Mouse (Mus musculus): ENCODE results near the gene B4galnt1.
"Not testable (repeated sequence)": the region's sequence is repeated elsewhere in the genome, so short reads cannot be mapped to it uniquely, and the experiment has no call there.

The B4galnt1 gene

DNA sequence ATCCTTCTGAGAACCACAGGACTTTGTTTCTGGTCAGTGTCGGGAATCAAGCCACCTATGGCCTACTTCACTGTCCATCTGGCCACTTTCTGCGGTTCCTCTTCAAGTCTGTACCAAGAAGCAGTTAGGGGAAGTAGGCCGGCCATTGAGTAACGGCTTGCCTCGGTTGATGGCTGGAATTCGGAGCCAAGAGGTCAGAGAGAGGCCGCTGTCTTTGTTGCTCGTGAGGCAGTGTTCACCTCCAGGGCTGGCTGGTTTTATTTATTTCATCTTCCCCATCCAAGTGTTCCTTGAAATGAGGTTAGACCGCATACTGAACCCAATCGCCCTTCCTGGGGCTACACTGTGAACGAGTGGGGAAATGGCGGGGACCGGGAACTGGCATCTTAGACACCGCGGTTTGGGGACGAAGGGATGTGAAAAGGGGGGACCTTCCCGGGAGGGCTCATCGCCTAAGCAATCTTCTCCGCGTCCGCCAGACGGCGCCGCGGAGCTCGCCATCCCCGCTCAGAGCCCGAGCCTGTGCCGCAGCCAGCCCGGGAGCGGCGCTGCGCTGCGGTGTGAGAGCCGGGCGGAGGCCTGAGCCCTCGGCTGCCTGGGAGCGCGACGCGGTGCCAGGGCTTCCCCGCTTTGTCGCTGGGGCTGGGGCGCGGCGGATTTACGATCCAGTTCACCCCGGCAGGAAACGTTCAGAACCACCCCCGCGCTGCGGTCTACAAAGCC, at the start of gene B4galnt1:
B4galnt1 (plus strand) TSS at position 595 of the 723 bp plus-strand sequence.
- DNase-seq (ENCODE audit: low spot score in 2 of 2): peak in 1 of 2 experiments; percentile 69

DNA sequence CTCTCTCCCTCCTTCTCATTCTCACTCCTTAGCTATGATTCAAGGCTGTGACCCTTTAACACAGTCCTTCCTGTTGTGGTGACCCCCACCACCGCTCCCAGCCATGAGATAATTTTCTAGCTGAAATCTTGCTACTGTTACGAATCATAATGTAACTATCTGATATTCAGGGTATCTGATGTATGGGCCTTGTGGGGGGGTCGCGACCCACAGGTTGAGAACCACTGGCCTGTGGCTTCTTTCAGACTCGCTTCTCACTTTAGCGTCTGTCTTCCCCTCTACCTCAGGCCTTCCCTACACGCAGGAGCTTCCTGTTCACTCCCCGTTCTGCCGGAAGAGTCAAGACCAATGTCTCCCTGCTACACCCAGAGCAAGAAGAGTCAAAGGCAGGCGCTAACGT, 46.6 kb upstream of the B4galnt1 start:
- no peak for DNase-seq (ENCODE audit: low spot score in 2 of 2)

DNA sequence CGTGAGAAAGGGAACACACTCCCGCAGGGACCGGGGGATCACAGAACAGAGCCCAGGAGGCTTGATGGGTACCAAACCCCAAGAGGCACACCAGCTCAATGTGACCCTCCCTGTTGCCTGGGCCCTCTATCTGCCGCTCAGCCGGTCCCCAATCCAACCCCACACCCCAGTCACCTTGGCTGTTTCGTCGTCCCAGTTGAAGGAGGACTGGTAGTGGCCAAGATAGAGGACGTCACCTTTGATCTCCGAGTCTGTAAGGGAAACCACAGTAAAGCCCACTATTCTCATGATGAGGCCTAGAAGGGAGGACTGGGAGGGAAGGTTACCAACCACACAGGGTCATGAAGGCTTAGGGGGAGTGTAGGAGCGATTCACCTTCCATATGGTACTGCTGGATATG, 45.8 kb upstream of the B4galnt1 start:
- no peak for DNase-seq (ENCODE audit: low spot score in 2 of 2)

DNA sequence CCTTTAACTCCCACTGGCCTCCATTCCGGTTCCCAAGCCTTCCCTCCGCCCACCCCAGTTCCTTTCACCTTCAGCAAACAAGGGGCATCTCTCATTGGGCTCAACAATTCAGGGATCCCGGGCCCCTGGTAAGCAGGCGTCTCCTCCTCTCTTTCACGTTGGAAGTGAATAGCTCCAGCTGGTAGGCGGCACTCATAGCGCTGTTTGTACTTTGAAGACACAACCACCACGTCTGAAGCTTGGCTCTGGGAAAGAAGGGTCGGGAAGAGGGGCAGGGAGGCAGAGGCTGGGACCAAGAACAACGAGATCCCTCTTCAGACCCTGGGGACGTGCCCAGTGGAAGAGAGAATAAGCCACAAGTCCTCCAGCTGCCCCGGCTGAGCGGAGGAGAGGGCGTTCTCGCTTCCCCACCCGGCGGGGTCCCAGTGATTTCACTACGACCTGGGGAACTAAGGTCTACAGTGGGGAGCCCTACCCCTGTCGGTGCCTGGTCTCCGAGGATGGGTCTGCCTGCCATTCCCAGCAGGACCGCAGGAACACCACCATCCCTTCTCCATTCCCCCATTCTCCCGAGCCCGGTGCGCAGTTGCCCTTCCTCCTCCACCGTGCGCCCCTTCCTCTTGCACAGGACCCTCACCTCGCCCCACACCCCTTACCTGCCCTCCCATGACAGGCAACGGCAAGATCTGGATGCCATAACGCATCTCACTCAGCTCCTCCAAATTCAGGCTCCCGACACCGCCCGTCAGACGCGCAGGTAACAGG, 44.5 kb upstream of the B4galnt1 start:
- peak in 1 of 2 experiments; percentile 28 for DNase-seq (ENCODE audit: low spot score in 2 of 2)

DNA sequence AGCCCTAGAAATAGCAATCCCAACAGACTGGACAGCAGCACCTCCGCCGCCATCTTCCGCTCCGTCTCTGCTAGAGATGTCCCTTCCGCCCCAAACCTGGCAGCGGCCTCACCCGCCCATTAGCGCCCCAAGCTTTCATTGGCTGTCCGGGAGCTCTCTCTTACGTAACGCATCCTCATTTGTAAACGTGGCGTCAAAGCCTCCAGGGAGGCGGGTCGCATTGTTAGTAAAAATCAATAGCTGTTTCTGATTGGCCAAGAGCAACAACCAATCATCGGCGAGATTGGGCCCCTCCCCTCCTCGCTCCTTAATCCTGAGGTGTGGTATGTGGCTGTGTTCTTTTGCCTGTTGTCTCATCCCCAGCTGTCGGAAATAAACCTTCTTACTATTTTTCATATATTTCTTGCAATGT, 44.0 kb upstream of the B4galnt1 start, which contains the start of gene Os9:
Os9 (minus strand) TSS at position 66 of the 412 bp plus-strand sequence.
- DNase-seq (ENCODE audit: low spot score in 2 of 2): peak; percentile 95 to 97

DNA sequence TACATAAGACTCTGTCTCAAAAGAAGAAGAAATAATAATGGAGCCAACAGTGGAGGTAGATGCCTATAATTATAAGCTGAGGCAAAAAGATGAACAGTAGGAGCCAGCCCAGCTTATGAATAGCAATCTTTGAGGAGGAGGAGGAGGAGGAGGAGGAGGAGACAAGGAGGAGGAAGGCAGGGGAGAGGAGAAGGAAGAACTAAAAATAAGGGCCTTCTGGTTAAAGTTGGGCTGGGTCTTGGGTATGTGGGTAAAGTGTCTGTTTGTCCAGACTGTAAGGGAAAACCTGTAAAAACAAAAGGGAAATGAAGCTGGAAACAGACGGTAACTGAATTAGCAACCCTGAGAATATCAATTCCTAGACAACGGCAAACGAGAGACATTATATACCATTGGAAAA, 43.0 kb upstream of the B4galnt1 start:
- no peak for DNase-seq (ENCODE audit: low spot score in 2 of 2)

DNA sequence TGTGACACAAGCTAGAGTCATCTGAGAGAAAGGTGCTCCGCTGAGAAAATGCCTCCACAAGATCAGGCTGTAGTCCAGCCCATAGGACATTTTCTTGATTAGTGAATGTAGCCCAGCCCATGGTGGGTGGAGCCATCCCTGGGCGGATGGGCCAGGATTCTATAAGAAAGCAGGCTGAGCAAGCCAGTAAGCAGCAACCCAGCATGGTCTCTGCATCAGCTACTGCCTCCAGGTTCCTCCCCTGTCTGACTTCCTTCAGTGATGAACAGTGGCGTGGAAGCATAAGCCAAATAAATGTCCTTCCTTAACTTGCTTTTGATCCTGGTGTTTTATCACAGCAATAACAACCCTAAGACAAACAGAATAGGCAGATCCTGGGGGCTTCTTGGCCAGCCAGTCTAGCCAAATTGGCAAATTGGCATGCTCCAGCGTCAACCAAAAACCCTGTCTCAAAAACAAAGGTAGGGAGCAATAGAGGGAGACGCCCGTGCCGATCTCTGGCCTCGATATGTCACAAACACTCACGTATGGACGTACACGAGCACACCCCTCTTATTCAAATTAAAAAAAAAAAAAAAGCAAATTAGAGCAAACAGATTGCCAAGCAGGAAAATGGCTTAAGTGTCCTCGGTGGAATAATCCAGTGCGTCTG, 42.1 kb upstream of the B4galnt1 start:
- DNase-seq (ENCODE audit: low spot score in 2 of 2): peak; percentile 29 to 47

DNA sequence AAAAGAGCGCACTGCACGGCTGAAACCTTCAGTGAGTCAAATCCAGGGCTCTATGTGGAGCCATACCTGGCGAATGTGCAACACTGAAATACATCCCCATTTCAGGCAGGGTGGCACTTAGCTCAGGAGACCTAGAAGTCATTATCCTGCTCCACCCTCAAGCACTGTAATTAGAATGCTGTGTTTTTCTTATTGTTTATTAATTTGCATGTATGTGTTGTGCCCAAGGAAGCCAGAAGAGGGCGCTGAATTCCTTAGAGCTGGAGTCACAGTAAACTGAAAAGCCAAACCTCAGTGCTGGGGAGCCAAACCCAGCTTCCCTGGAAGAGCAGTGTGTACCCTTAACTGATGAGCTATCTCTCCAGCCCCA, 41.6 kb upstream of the B4galnt1 start:
- peak in 1 of 2 experiments; percentile 72 for DNase-seq (ENCODE audit: low spot score in 2 of 2)

DNA sequence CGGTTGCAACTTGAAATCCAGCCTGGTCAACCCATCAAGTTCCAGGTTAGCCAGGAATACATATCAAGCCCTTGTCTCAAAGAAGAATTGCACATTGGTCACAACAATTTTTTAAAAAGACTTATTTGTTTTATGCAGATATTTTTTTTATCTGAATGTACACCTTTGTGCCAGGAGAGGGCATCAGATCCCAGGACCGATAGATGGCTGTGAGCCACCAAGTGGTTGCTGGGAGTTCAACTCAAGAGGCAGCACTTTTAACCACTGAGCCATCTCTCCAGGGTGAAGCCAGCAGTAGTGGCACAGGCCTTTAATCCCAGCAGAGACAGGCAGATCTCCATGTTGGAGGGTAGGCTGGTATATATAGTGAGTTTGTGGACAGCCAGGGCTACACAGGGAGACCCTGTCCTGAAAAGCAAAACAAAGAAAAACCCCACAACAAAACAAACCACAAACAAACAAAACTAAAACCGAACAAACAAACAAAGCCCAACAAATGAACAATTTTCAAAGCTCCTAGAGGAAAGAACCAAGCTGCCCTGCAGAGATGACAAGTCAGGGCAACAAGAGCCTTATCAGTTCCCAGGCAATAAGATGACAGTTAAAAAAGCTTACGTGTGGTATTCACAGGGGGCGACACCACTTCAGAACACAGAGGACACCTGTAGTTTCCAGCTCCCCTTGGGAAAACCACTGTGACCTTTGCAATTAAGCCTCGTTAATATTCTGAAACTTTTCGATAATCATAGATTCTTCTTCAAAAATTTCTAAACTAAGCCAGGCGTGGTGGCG, 39.6 kb upstream of the B4galnt1 start:
- DNase-seq (ENCODE audit: low spot score in 2 of 2): no peak

DNA sequence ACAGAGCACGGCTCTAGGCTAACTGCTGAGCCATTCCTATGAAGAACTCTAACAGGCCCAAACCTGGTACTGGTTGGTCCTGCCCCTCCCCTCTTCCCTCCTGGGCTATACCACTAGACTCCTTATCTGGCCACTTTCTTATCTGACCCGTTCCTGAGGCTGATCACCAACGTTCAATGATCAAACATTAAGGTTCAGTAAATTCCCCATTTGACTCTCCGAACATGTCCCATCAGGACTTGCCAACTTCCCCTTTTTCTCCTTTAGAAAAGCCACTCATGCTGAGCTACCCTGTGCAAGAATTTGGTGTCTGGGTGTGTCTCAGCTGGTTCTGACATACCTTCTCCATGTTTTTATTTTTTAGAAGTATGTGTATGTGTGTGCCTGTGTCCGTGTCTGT, 38.4 kb upstream of the B4galnt1 start:
- DNase-seq (ENCODE audit: low spot score in 2 of 2): no peak

DNA sequence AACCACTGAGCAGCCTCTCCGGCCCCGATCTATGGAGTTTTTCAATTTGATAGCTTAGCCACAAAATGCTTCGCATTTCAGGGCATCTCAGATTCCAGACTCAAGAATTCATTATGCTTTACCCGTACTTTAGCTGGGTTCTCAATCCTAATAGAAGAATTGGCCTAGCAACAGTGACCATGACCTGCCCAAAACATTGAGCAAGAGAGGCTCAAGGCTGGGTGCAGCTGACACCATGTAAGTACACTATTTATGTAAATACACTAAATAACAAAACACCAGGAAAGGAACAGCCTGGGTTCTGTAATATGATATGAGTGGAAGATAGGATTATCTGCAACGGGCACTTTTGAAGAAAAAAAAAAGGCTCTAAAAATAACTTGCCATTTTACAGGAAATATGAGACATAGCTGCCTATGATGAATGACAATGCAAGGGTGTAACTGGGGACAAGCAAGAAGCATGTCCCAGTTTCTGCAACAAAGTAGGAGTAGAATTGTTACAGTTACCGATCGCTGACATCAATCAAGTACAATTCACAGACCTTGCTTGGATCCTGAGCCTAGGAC, 37.2 kb upstream of the B4galnt1 start:
- no peak for DNase-seq (ENCODE audit: low spot score in 2 of 2)

DNA sequence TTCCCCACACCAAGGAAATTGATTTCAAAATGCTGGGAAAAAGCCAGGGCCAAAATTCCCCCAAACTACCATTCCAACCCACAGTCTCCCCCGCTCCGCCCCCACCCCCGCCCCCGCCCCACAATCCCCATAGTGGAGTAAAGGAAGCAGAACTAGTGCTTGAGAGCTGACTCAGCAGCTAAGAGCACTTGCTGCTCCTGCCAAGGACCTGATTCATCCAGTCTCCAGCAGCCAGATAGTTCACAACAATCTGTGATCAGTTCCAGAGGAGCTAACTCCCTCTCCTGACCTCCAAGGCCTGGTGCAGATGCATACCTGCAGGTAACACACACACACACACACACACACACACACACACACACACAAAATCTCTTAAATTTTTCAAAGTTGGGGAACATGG, 35.6 kb upstream of the B4galnt1 start:
- DNase-seq (ENCODE audit: low spot score in 2 of 2): no peak

DNA sequence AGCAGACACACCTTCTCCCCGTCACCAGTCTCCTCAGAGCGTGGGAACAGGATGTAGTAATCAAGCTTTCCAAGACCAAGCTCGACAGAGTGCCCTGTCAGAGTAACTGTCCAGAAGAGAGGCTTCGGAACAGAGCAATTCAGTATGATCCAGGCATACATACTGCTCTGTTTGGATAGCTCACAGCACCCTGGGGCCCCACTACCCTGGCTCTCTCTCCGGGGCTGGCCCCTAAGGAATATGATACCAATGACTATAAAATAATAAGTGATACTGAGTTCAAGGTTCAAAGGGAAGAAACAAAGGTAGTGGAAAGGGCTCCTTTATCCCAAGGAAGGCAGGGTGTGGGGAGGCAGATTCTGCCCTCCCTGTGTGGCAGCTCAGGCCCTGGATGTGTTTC, 32.6 kb upstream of the B4galnt1 start:
- no peak for DNase-seq (ENCODE audit: low spot score in 2 of 2)

DNA sequence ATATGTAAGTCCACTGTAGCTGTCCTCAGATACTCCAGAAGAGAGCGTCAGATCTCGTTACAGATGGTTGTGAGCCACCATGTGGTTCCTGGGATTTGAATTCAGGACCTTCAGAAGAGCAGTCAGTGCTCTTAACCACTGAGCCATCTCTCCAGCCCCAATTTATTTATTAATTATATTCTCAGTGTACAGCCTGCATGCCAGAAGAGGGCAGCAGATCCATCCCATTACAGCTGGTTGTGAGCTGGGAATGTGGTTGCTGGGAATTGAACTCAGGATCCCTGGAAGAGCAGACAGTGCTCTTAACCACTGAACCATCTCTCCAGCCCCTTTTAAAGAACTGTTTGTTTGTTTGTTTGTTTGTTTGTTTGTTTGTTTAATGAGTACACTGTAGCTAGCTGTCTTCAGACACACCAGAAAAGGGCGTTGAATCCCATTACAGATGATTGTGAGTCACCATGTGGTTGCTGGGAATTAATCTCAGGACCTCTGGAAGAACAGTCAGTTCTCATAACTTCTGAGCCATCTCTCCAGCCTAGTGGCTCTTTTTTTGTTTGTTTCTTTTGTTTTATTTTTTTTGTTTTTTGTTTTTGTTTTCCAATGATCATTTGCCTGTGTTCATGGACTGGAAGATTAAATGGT, 30.5 kb upstream of the B4galnt1 start:
- not testable (repeated sequence) for DNase-seq (ENCODE audit: low spot score in 2 of 2)

DNA sequence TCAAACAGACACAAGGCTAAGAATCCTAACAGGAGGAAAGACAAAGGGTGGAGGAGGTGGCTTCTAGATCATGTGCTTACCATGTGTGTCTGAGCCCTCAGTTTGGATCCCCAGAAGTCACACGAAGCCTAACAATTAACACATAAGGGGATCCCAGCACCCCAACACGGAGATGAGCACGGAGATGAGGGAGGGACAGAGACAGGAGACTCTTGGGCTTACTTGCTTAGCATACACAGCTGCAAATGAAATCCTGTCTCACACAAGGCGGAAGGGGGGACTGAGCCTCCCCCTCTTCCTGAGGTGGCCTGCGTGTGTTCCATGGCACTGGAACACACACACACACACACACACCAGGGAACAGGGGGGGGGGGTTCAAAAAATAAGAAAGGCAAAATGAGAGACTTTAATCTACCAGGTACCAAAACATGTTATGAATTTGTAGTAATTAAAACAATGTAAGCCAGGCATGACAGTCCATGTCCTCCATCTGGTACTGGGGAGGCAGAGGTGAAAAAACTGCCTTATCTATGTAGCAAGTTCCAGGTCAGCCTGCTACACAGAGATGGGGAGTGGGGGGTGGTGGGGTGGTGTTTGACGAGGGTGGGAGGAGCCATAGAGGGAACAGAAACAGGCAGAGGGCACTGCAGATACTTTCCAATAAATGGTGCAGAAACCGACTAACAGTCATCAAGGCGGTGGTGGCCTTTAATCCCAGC, 29.7 kb upstream of the B4galnt1 start:
- DNase-seq (ENCODE audit: low spot score in 2 of 2): no peak

DNA sequence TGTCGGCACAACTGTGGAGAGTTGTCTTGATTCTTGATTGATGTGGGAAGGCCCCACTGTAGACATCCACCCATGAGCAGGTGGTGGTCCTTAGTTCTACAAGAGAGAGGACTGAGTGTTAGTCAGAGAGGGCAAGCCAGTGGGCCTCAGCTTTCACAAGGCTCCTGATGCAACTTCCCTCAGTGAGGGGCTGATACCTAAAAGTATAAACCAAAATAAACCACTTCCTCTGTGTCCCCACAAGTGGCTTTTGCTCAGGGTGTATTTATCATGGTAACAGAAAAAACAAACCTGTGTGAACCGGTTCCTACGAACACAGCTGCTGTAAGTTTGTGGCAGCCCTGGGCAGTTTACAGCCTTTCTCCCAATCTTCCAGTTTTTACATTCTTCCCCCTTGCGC, 28.5 kb upstream of the B4galnt1 start:
- no peak for DNase-seq (ENCODE audit: low spot score in 2 of 2)

DNA sequence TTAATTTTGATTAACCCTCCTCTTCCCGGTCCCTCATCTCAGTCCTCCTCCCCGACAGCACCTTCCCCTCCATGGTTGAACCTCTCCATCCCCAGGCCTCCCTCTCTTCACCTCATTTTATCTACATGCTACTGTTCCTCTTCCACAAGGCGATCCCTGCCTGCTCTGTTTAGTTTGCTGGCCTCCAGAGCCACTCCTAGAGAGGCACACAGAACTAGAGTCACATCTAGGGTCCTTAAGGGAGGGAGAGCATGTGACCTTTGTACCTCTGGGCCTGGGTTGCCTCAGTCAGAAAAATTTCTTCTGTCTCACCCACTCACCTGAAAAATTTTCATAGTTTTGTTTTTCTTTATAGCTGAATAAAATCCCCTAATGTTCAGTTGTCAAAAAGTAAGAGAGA, 27.1 kb upstream of the B4galnt1 start:
- DNase-seq (ENCODE audit: low spot score in 2 of 2): no peak

DNA sequence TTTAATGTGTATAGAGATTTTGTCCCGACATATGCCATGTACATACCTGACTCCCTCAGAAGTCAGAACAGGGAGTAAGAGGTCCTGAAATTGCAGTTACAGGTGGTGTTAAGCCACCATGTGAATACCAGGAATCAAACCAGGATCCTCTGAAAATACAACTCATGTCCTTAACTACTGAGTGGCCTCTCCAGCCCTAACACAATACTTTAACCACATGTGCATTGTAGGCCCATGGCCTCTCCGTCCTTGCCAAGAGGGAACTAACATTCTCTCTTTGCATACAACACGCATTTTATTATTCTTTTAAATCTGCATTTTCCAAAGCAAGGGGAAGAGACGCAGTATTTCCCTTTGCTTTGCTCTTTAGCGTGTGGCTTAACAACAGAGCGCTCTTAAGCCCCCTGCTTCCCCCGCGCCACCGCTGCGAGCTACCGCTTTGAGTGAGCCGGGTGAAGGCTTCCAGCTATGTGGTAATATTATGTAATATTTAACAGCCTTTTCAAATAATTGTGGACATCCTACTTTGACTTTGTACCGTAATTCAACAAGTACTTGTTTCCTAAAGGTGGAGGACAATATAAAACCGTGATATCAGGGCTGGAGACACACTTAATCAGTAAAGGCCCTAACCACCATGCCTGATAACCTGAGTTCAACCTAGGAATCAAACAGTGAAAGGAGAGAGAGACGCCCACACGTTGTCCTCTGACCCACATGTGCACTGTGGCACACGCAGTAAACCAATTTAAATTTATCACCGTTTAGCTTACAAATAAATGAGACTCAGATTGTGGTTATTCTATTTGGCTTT, 26.5 kb upstream of the B4galnt1 start:
- DNase-seq (ENCODE audit: low spot score in 2 of 2): no peak

DNA sequence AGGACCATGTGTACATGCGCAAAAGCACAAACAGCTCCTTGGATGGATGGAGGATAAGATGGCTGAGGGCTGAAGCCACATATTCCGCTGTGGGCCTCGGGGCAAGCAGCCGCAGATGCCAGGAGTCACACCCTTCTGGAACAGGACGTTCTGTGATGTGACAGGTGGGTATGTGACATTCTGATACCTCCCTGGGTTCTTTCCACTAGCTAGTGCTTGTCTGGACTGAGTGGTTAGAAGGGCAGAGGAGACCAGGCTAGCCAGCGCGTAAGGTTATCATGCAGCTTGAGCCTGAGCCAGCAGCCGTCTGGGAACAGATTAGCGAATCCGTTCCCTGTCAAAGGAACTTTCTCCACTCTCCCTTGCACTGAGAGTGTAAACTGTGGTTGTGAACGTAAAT, 24.1 kb upstream of the B4galnt1 start:
- no peak for DNase-seq (ENCODE audit: low spot score in 2 of 2)

DNA sequence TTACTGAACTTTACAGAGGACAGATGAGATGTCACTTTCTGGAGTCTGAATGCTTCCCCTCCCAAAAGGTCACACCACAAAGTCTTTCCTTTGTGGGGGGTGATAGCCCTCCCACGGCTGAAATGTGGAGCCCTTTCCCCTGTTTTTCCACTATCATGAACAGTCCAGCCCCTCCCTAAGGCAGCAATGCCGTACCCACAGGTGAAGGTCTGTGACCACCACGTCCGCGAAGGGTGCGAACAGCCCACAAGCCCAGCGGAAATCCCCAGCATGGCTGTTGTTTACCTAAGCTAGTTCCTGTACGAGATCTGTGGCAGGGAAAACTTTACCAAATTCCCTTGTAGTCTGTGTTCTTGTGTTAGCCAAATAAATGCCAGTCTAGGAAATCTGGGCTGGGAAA, 23.5 kb upstream of the B4galnt1 start:
- DNase-seq (ENCODE audit: low spot score in 2 of 2): no peak

Measured in frontal cortex, postnatal 14 days (tissue).